Mouse (Mus musculus) CD4-positive, CD25-positive, alpha-beta regulatory T cell, adult 2 months (primary cell): ENCODE data around the gene Prkg2.

Experiments used
- DNase-seq: peaks from one replicate; pipeline ENCODE4 v3.0.0-alpha.2; 2012; ENCODE audit warnings: low read depth, low spot score

The Prkg2 gene

GRCm38 (mm10) chr5:99036596-99037441 is at the start of gene Prkg2:
Prkg2 (minus strand) TSS chr5:99037351.
- DNase-seq, result no peak

DNA sequence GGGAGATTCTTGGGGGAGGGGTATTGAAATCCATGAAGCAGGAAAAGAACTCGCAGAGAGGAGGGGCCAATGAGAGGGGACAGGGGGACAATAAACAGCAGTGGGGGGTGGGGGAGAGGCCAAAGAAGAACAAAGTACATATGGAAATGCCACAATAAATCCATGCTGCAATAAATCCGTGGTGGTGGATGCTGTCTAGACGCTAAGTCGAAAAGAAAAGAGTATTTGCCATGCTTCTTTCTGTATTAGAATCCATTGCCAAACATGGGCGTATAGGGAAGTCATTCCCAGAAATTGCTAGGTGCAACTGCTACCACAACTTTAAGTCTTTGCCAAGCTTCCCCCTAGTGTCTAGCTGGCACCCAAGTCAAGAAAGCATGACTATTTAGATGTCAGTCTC is 46.8 kb upstream of the Prkg2 start:
- DNase-seq, result no peak

GRCm38 (mm10) chr5:99078375-99078774 is 41.2 kb upstream of the Prkg2 start:
- DNase-seq, result no peak

DNA sequence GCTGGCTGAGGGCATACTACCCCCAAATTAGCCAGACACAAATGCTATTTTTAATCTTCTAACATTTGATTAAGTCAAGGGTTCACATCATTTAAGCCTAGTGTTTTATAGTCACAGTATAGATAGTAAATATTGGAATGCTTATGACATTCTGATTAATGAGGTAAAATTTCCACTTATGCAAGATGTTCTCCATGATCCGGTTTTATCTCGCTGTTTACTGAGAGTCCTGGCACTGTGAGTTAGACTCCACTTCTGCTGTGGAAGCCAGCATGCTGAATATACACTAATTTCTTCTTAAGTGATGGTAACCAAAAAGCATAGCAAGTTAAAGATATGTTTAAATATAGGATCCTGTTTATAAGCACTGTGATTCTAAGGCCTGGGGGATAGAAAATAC is 31.2 kb upstream of the Prkg2 start:
- DNase-seq, result no peak

- DNase-seq, result no peak
Measured at GRCm38 (mm10) chr5:99062582-99062981, 25.4 kb upstream of the Prkg2 start.

- DNase-seq, result no peak
Measured at GRCm38 (mm10) chr5:99039021-99039420, 1.9 kb upstream of the Prkg2 start.

DNA sequence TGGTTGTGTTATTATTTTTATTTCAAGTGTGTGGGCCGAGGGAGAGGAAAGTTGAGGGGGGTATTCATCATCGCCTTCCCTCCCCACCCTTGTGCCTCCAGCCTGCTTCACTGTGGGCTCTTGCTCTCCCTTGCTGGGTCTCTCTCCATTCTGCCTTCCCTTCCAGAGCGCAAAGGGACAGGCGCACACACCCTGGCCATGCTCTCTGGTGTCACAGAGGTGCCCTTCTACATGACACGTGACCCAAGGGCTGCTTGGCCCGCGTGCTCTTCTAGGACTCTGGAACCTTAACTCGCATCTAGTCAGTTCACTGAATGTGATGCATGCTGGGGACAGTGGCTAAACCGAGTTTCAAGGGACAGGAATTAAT is 276 bp upstream of the Prkg2 start:
- no peak for DNase-seq

- DNase-seq, result no peak
Measured at GRCm38 (mm10) chr5:99035961-99036360, 1.2 kb downstream of the Prkg2 start.

GRCm38 (mm10) chr5:99031551-99032149 is 5.5 kb downstream of the Prkg2 start:
- DNase-seq, result no peak

DNA sequence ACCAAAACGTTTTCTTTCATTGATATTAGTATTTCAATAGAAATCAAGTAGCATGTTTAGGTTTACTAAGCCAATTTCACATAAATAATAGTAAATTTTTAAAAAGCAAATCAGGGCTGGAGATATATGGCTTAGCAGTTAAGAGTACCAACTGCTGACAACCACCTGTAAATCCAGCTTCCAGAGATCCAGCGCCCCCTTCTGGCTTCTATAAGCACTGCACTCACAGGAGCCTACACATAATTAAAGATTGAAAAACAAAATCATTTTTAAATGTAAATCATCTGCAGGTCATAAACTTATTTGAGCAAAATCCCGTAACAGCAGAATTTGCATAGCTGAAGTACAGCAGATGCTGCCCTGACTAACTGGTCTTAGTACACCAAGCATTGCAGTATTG is 10.8 kb downstream of the Prkg2 start:
- DNase-seq, result no peak

GRCm38 (mm10) chr5:99019709-99020108 is 17.4 kb downstream of the Prkg2 start:
- DNase-seq, result no peak

DNA sequence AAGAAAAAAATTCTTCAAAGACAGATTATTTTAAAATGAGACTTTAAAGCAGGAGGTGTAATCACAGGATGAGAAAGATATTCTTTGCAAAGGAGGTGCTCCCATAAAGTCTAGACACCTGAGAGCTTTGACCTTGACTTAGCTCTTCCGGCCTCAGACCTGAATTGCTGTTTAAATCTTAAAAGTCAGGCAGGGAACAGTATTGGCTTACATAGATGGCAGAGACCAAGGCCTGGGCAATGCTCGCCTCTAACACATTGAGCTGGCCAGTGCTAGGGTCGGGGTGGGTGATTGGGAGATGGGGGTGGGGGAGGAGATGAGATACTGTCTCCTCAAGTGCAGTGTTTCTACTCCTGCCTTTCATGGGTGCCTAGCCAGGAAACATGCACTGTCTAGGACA is 22.0 kb downstream of the Prkg2 start:
- DNase-seq, result no peak

- DNase-seq, result no peak
Measured at GRCm38 (mm10) chr5:99010448-99011151, 26.6 kb downstream of the Prkg2 start.

DNA sequence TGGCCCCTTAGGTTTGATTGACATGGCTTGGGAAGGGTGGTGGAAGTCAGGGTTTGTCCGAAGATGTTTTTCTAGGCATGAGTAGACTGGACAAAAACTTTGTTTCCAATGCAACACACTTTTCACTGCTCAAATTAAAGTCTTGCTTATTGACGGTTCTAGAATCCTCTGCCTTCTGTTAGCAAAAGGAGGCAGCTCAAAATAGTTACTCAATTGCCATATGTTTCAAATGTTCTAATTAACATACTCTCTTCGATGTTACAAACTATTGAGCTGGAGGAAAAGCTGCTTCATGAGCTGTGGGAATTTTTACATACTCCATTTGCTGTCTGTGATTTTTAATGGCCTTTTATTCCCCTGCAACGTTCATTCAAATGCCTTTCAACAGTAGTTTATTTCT is 39.0 kb downstream of the Prkg2 start:
- DNase-seq, result no peak

GRCm38 (mm10) chr5:98995767-98996166 is 41.4 kb downstream of the Prkg2 start:
- no peak for DNase-seq

DNA sequence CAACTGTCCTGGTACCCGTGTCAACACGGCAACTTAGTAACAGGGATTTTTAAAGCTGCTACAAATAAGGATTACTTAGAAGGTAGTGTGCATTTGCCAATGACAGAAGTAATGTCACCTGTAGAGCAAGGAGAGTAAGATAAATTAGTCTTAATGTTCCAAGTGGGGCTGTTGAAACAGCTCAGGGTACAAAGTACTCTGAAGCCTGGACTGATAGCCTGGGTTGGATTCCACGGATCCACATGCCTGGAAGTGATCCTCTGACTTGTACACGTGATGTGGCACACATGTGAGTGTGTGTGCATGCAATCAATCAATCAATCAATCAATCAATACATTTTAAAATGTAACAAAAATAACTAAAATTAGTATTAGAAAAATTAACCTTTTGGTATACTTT is 45.6 kb downstream of the Prkg2 start:
- DNase-seq, result no peak

GRCm38 (mm10) chr5:98987634-98988033 is 49.5 kb downstream of the Prkg2 start:
- no peak for DNase-seq

DNA sequence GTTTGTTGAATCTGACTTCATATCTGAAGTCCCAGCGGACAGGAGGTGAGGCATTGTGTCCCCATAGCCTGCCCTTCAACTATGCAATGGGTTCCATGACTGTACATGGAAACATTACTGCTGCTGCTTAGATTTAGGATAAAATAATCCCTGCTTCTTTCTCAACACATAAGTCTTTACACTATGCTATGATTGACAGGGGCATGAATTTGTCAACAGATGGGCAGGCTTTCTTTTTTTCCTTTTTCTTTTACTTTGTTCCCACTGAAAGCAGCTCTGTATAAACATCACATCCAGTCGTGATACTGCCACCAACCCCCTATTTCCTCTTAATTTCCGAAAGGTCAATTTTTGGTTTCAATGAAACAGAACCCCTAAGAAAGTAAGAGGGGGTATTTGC is 50.0 kb downstream of the Prkg2 start:
- DNase-seq, result no peak

DNA sequence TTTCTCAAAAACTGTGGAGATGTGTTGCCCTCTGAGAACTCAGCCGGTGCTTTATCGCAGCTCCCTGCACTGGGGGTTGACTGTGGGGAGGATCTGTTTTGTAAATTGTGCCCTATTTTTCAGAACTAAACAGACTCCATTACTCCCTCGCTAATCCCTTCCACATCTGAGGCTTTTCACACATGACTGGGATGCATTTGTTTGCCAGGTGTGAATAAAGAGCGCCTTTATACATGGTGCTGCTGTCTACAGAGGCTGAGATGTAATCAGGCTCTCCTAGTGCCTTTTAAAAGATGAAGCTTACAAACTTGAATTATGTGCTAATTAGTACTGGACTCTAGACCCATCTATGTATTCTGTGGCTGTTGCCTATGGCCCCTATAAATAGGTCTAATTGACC is 50.7 kb downstream of the Prkg2 start:
- no peak for DNase-seq

- no peak for DNase-seq
Measured at GRCm38 (mm10) chr5:98986011-98986410, 51.1 kb downstream of the Prkg2 start.

DNA sequence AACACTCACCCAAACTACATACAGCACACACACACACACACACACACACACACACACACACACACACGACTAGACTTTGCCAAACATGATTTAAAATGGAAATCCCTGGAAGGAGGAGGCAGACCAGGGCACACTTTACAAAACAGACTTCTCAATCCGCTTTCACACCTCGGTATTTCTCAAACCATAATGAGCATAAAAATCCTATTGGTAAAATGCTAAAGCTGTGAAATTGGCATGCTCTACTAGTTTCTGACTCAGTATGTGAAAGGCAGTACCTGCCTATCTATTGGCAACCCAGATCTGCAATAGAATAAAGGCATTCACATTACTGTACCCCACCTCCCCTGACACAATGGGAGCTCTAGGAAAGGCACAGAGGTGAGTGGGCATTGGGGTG is 52.1 kb downstream of the Prkg2 start:
- DNase-seq, result no peak

GRCm38 (mm10) chr5:98981304-98981703 is 55.8 kb downstream of the Prkg2 start:
- no peak for DNase-seq

GRCm38 (mm10) chr5:98978316-98978715 is 58.8 kb downstream of the Prkg2 start:
- no peak for DNase-seq
